Mouse (Mus musculus) regulatory T cell (primary cell): ENCODE results near the gene Setd2.

Experiments used
- in situ Hi-C: fragments of 300-600 bp; cut with MboI, MseI; formaldehyde crosslinking; loops from one replicate; pipeline ENCODE4 v1.15.1; 2025; ENCODE audit warnings: high pct_unique_total_duplicates

The Setd2 gene

DNA sequence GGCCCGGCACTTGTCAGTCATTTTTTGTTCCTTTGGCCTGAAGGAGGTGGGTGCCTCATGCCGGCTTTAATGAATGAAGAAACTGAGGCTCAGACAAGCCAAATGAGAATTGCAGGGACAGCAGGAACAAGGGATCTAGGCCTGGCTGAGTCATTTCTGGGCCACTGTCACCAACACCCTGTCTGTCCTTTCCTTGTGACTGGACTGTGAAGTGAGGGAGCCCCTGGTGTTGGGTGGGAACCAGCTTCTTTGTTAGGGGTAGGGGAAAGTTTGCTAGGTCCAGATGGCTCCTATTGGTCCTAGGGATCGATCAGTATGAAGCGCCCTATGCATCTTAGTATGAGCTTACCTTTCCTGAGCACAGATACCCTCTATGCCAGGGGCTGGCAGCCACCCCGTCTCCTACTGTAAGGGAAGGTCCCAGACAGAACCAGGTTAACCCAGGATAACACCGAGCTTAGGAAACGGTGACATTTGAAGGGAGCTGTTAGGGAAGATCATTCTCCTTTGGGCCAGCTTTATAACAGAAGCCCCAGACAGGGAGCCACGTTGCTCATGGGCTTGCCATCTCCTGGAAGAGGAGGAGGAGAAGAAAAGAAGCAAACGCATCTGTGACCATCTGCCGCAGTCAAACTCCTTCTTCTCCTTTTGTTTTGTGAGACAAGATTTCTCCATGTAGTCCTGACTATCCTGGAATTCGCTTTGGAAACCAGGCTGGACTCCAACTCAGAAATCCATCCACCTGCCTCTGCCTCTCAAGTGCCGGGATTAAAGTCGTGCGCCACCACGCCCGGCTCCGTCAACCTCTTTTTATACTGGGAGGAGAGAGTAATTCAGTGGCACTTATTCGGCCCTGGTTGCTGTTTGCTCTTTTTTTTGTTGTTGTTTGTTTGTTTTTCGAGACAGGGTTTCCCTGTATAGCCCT is 122.6 kb downstream of the Setd2 start:
- in situ Hi-C loops = no loop called here

DNA sequence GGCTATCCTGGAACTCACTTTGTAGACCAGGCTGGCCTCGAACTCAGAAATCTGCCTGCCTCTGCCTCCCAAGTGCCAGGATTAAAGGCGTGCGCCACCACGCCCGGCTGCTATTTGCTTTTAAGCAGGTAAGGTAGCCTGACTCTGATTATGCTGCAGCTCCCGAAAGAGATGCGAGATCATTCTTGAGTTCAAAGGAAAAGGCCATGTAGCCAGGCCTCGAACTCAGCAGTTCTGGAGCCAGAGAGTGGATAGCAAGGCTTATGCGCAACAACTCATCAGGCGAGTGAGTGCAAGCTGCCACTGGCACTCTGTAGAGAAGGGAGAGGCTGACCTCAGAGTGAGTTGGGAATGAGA is 123.2 kb downstream of the Setd2 start:
- in situ Hi-C loops = no loop called here

- in situ Hi-C loops = no loop called here
Measured at GRCm38 (mm10) chr9:110656249-110657221, 124.1 kb downstream of the Setd2 start, which contains the start of gene Ccdc12. Gene Ccdc12, plus strand, starts transcription at chr9:110656503.

DNA sequence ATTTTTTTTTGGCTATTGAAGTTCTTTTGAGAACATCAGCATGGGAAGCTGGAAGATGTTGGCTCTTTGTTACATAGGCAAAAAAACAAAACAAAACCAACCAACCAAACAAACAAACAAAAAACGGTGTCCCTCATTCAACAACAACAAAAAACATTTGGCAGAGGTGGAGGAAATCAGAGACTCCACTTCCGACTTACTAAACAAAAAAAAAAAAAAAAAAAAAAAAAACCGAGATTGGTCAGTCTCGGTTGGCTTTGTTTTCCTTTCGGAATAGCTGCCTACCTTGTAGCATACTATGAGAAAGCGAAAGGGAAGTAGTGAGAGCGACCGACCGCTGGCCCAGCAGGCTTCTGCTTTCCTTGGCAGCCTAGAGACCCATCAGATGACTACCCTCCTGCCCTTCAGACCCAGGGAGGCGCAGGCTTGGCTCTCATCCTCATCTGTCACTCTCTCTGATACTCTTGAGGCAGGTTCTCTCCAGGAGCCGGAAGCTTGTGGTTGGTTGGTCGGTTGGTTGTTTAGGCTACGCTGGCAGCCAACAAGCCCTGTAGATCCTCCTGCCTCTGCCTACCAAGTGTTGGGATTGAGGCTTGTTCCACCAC is 125.2 kb downstream of the Setd2 start:
- in situ Hi-C loops = no loop called here

DNA sequence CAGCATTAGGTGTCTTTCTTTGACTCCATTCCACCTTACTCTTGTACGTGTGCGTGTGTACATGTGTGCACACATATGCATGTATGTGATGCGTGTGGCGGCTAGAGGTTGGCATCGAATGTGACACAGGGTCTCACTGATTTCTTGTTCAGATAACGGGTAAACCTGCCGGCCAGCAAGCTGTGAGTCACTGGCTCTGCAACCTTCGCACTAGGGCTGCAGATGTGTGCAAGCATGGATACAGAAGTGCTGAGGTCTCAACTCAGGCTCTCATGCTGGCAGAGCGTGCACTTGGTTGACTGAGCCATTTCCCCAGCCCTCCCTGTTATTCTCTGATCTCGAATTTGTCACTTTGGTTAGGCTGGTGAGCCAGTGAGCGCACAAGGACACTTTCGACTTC is 127.1 kb downstream of the Setd2 start:
- in situ Hi-C loops = no loop called here

DNA sequence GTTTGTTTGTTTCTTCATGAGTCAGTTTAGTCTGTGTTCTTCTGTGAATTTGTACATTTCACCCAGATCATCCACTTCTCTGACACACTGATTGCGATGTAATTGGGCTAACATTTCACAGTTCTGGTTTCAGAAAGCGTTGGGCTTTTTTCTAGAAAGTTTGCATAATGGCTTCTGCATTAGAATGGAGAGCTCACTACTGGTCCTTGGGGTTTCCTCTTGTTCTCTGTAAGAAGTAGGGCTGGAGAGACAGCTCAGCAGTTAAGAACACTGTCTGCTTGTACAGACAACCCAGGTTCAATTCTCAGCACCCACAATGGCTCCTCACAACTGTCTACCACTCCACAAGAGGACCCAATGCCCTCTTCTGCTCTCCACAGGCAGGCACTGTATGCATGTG is 127.8 kb downstream of the Setd2 start:
- in situ Hi-C loops = no loop called here

- in situ Hi-C loops = no loop called here
Measured at GRCm38 (mm10) chr9:110660856-110661612, 128.6 kb downstream of the Setd2 start.

DNA sequence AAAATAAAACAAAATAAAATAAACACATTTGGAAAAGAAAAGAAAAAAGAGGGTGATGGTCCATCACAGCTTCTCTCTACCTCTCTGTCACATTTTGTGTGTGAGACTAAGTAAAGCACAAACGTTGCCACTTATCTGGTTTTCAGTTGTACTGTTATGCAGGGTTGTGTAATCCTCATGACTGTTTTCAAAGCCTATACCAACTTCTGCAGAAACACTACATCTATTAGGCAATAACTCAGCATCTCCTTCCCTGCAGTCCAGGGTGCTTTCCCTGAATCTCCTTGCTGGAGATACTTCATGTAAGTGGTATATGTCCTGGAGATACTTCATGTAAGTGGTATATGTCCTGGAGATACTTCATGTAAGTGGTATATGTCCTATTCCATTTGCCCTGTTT is 130.4 kb downstream of the Setd2 start:
- in situ Hi-C loops = no loop called here

- in situ Hi-C loops = no loop called here
Measured at GRCm38 (mm10) chr9:110665912-110666311, 133.5 kb downstream of the Setd2 start.

DNA sequence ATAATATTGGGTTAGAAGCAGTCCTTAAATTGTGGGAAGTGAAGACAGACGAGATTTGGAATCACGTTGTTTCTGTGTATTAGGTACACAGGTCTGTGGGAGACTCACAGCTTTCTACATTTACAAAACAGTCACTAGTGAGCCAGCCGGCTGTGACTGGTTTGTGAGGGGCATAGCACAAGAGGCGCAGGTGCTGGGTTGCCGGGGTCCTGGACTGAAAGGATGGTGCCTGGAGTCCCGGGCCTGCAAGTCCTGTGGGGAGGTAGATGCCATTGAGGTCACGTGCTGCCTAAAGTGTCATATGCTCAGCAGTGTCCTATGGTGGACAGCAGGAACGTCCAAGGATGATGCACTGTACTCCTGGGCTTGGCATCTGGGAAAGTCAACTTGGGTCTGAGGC is 134.0 kb downstream of the Setd2 start:
- in situ Hi-C loops = no loop called here

DNA sequence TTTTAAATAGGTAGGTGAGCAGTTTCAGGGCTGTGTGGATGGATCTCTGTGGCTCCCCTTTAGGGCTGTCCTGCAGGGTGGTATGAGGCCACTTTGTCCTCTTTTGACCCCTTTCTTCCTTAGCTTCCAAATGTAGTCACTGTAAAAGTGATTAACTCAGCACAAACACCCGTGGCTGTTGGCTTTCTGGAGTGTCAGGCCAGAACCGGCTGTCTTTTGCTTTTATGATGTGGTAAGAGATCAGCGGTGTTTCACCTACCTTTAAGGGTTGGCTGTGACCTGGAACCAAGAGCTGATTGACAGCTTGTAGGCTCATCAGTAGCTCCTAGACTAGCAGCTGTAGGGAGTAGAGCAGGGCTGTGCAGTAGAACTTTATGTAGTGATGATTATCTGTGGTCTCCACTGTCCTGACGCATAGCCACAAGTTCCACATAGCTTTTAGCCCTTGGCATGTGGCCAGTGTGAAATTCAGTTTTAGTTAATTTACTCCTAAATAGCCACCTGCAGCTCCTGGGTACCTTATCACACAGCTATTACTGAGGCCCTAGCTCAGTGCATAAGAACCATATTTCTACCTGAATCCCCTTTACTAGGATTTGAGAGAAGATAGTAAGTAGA is 134.9 kb downstream of the Setd2 start:
- in situ Hi-C loops = no loop called here
